Mouse (Mus musculus) left cerebral cortex, adult 8-10 months (tissue): ENCODE measurements around the gene Epb41l4b. TPM values are rescaled to one million over a fixed set of nuclear protein-coding genes. Genes with fewer than 3 reads are reported as not detected.

Source experiments
- DNase-seq, 2 experiments: peaks; one replicate each; pipeline ENCODE4 v3.0.0; 2022; ENCODE audit warnings: low spot score in 2 of 2
- total RNA-seq, 4 experiments: library from RNA; stranded (reverse); gene quantifications; 2 replicates each; pipeline ENCODE4 v1.2.4; 2022

The Epb41l4b gene
- total RNA-seq, 4 experiments from 2014 or later = 30.5 to 45.1 (median 34.8) TPM

DNA sequence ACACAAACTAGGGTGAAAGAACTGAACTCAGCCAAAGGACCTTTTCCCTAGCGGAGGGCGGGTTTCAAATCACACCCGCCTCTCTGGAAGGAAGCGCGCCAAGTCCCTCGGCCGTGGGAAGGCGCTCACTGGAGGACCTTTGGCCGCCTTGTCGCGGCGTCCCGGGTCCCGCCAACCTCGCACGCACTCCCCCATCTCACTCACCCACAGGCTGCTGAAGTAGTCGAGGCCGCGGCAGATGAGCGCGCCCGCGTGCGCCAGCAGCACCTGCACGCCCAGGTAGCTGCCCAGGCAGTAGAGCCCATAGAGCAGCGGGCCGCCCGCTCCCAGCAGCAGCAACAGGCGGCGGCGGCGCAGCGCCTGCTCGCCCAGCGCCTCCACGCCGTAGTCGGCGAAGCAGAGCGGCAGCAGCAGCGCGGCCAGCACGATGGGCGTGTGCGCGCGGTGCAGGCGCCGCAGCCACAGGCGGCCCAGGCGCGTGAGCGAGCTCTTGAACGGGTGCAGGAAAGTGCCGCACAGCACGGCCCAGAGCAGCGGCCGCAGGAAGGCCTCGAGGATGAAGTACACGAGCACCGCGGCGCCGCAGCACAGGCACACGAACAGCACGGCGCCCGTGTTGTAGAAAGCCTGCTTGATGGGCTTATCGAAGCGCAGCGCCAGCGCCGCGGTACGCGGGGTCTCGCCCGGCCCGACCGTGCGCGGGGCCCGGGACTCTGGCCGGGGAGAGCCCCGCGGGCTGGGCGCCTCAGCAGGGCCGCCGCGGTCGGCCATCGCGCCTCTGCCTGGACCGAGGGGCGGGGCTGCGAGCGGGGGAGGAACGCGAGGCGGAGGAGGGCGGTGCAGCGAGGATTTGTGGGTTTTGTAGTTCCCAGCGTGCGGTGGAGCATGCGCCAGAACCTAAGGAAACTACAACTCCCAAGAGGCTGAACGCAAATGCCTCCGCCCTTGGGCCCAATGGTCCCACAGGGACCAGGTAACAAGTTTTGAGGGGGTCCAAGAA is 196.3 kb downstream of the Epb41l4b start, which contains the start of gene Tmem245:
Gene Tmem245, minus strand, starts transcription at position 797 of the 1,000 bp plus-strand sequence.
- DNase-seq = peak; percentile 72 to 91

DNA sequence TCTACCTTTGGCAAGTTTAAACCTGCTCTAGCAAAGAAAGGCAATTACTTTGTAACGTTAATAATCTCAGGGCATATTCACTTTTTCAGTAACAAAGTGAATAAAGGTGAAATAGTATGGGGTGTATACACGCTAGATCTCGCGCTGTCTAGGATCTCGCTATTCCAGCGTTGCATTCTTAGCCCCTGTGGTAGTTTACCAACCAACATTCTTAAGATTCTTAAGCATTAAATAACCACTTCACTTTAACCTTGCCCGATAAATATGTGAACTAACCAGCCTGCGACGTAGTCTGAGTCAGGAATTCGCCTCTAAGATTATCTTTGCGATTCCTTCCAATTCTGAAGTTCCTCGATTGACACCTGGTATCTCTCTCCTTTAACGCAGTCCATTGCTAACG is 197.1 kb downstream of the Epb41l4b start:
- DNase-seq = no peak

DNA sequence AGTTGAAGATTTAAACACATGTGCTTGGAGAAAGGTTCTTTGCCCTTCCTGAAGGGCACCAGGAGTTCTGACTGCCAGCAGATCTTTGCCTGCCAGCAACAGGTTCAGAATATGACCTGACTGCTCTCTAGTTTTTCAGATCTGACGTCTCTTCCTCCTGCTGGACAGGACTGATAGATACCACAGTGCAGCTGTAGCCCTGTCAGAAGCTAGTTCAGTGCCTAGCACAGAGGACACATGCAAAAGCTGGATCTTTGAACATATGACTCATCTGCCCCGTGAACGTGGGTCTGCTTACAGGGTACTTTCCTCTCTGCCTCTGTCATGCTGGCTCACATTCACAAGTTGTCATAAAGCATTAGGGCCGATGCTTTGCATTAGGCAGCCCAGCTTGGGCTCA is 199.0 kb downstream of the Epb41l4b start:
- no peak for DNase-seq

DNA sequence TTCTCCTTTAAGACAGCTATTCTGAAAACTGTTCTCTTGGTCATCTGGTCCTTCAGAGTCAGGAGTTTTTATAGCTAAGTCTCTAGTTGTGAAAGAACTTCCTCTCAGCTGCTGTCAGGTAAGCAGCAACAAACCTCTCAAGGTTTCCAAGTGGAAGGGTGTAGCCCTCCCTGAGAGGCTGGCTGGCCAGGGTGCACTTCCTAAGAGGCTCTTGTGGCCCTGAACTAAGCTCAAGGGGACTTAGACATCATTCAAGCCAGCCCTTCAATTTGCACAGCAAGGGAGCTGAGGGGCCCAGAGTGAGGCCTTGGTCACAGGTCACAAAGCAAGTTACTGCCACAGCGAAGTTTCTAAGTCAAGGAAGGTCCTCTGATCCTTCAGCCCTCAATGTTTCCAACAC is 200.0 kb downstream of the Epb41l4b start:
- no peak for DNase-seq

DNA sequence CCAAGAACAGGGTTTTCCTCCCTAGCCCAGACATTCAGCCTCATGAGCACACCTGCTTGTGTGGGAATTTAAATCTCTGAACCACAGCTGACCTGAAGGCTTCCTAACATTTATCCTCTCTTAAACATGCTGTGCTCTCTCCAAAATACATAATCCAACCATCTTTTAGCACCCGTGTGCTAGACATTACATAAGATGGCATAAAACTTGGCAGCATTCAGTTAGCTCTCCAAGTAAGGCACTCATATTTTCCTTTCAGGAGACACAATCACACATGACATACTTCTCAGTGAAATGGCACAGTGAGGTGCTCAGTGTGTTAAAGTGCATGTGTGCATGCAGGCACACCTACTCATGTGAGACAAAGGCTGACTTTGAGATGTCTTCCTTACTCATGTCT is 200.7 kb downstream of the Epb41l4b start:
- no peak for DNase-seq

Other genes starting within 250 kb of the Epb41l4b start
- gene Tmem245, start 196.0 kb downstream of the Epb41l4b start, total RNA-seq = 10 to 100 TPM; 41.6 to 49.3 (median 45.9) TPM
- 100 to 1,000 TPM; 181 to 223 (median 197) TPM for gene Frrs1l, start 153.0 kb downstream of the Epb41l4b start, total RNA-seq
- gene Ptpn3, start 158.4 kb upstream of the Epb41l4b start, total RNA-seq = 10 to 100 TPM; 56.3 to 63.7 (median 60.2) TPM